ENCODE assay signal across 7 mouse cellular contexts in the genomic region with DNA sequence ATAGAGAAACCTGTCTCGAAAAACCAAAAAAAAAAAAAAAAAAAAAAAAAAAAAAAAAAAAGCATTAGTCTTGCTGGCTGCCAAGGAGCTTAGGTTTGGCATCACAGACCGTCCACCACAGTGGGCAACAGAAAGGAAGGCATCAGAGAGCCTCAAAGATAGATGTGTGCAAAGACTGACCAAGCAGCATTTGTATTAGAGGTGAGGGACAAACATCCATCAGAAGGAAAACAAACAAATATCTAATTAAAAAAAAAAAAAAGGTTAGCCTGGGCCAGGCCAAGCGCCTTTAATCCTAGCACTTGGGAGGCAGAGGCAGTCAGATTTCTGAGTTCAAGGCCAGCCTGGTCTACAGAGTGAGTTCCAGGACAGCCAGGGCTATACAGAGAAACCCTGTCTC. TPM values are rescaled to one million over a fixed set of nuclear protein-coding genes. Genes with fewer than 3 reads are reported as not detected.
DNase-seq lines count a peak whose midpoint lies in the region; ATAC-seq and TF ChIP-seq lines count a peak whose summit lies in the region.
"Not testable (repeated sequence)": the region's sequence is repeated elsewhere in the genome, so short reads cannot be mapped to it uniquely, and the experiment has no call there.

Gene Pi16 (plus strand): TSS at position 301 of the 400 bp plus-strand sequence.

- not testable (repeated sequence) for TF ChIP-seq POLR2A in MEL (IDR thresholded peaks at IDR 0.05; ENCODE audit: control insufficient read depth in 1 of 2, insufficient read depth in 1 of 2, low read depth in 1 of 2, low read length in 2 of 2, poor library complexity in 1 of 2); lung, adult 2 months (IDR thresholded peaks at IDR 0.05; ENCODE audit: borderline replicate concordance, extremely low read depth, low read depth, low read length)

- not testable (repeated sequence) for DNase-seq in MEL (ENCODE audit: low read depth, low spot score); gastrocnemius, adult 8-10 months (ENCODE audit: low spot score in 2 of 2); heart, adult 8-10 months (ENCODE audit: low spot score); heart, postnatal 14 days; kidney, postnatal 0 days (ENCODE audit: low spot score); lung, adult 2 months

- TF ChIP-seq EP300 in MEL (IDR thresholded peaks at IDR 0.05; ENCODE audit: low read depth in 1 of 2, low read length in 2 of 2) = not testable (repeated sequence)

- H3K79me2 ChIP-seq in MEL (ENCODE audit: control insufficient read depth, insufficient read depth, low read length, poor library complexity) = not testable (repeated sequence)

- not testable (repeated sequence) for ATAC-seq in kidney, postnatal 0 days (replicated peaks; ENCODE audit: low FRiP score, low read depth)

- not testable (repeated sequence) for TF ChIP-seq RAD21 in MEL (IDR thresholded peaks at IDR 0.05; ENCODE audit: low read depth, low read length)

- intact Hi-C loops in heart, postnatal 14 days (cut with DNase I) = not testable (repeated sequence)

- peaks cover 0 to 16% of the 10 kb centered on the region in 2 experiments; a peak in 2 of 4 replicates for H3K36me3 ChIP-seq in MEL (ENCODE audit: control insufficient read depth in 1 of 2, insufficient read depth in 2 of 2, low read length in 2 of 2)
- not testable (repeated sequence) for H3K36me3 ChIP-seq in kidney, postnatal 0 days (ENCODE audit: insufficient read depth, low read length)

- not testable (repeated sequence) for TF ChIP-seq CTCF in MEL (IDR thresholded peaks at IDR 0.05 in 2 of 3, conservative IDR thresholded peaks at IDR 0.05 in 1 of 3; ENCODE audit: control insufficient read depth in 1 of 3, insufficient read depth in 1 of 3, low read depth in 2 of 3, low read length in 3 of 3, poor library complexity in 1 of 3, severe bottlenecking in 1 of 3); kidney, postnatal 0 days (IDR thresholded peaks at IDR 0.05; ENCODE audit: low read depth); lung, adult 2 months (IDR thresholded peaks at IDR 0.05; ENCODE audit: insufficient read depth, low read length)

- H3K9ac ChIP-seq in MEL (ENCODE audit: control insufficient read depth, low read depth, low read length, poor library complexity, severe bottlenecking) = peak within 1 kb of the TSS; percentile 4; the same call in 1 of the 2 replicates
- not testable (repeated sequence) for H3K9ac ChIP-seq in kidney, postnatal 0 days (ENCODE audit: low read depth, low read length)

- H3K9me3 ChIP-seq in MEL (replicated peaks; ENCODE audit: insufficient read depth, low read length); kidney, postnatal 0 days (replicated peaks; ENCODE audit: low read length): not testable (repeated sequence)

- 90% methylated on average over 2 of the region's 3 CpGs for WGBS in kidney, postnatal 0 days
- WGBS in lung, adult 2 months = 86% methylated on average over 3 of the region's 3 CpGs

- not testable (repeated sequence) for H3K4me2 ChIP-seq in kidney, postnatal 0 days (ENCODE audit: low read length)

- peaks cover 7 to 22% of the 10 kb centered on the region in 2 experiments; a peak in 3 of 4 replicates for H3K4me1 ChIP-seq in MEL (ENCODE audit: control insufficient read depth in 1 of 2, insufficient read depth in 2 of 2, low read length in 2 of 2)
- peaks cover 18% of the 10 kb centered on the region for H3K4me1 ChIP-seq in brown adipose tissue, adult 24 weeks (ENCODE audit: control insufficient read depth, insufficient read depth, insufficient read length, low read length)
- not testable (repeated sequence) for H3K4me1 ChIP-seq in kidney, postnatal 0 days (replicated peaks; ENCODE audit: insufficient read depth, low read length); lung, adult 2 months (ENCODE audit: control insufficient read depth, insufficient read depth, low read length)

- not testable (repeated sequence) for H3K27ac ChIP-seq in MEL (ENCODE audit: control insufficient read depth, low read depth, low read length)
- peak within 1 kb of the TSS; percentile 38 for H3K27ac ChIP-seq in brown adipose tissue, adult 24 weeks (replicated peaks; ENCODE audit: low read depth, low read length)
- peak within 1 kb of the TSS; percentile 71 for H3K27ac ChIP-seq in kidney, postnatal 0 days

- not testable (repeated sequence) for H3K4me3 ChIP-seq in MEL (ENCODE audit: control insufficient read depth in 1 of 2, insufficient read depth in 1 of 2, low read depth in 2 of 2, low read length in 2 of 2); brown adipose tissue, adult 24 weeks (ENCODE audit: insufficient read depth, low read depth, low read length); kidney, postnatal 0 days (replicated peaks; ENCODE audit: low read depth, low read length); lung, adult 2 months (replicated peaks; ENCODE audit: extremely low read depth, low read depth, low read length)

- not testable (repeated sequence) for H3K27me3 ChIP-seq in MEL (ENCODE audit: control insufficient read depth in 1 of 2, insufficient read depth in 2 of 2, low read length in 2 of 2); kidney, postnatal 0 days (ENCODE audit: insufficient read depth, low read length)

RNA-seq across cellular contexts. Expression of gene Pi16, which starts in this region (rescaled TPM):
- 0.08 and 0.16 TPM in 2 replicates for total RNA-seq in MEL (2012; rRNA removed)
- under 1 TPM in 1 of 2 experiments, not detected in 1; 0.42 TPM for polyA plus RNA-seq in MEL (2012; ENCODE audit: insufficient read depth in 1 of 2, insufficient read length in 2 of 2, low read depth in 1 of 2, low replicate concordance in 2 of 2, missing spikeins in 1 of 2)
- 32.6 and 73.5 TPM in 2 replicates for polyA plus RNA-seq in brown adipose tissue, adult 24 weeks (2012; ENCODE audit: insufficient read depth, insufficient read length, missing spikeins)
- 10 to 100 TPM; 12.3 to 27.4 (median 16.7) TPM for total RNA-seq in gastrocnemius, adult 8-10 months (2022)
- 10 to 100 TPM; 17.9 to 22.9 (median 21.4) TPM for total RNA-seq in heart, adult 8-10 months (2022)
- total RNA-seq in heart, postnatal 14 days (2021) = 10 to 100 TPM; 34.3 to 47.8 TPM
- 3.1 and 4.1 TPM in 2 replicates for polyA plus RNA-seq in kidney, postnatal 0 days (2015; fragmentation: Nextera tagmentation; extraction: Ambion mirVana)
- 46.8 and 47.3 TPM in 2 replicates for polyA plus RNA-seq in lung, adult 2 months (2012; rRNA removed)

Comparison
In these comparisons a context has a peak if more than half of its experiments do, and no peak if none do; other contexts are left out.
1. RNA of gene Pi16 (total RNA-seq): 34.3 to 47.8 TPM in heart, postnatal 14 days, 17.9 to 22.9 TPM in heart, adult 8-10 months and 12.3 to 27.4 TPM in gastrocnemius, adult 8-10 months; 0.08 to 0.16 TPM in MEL; every median in the first group is over 10 times any median in the second.